Mouse (Mus musculus) megakaryocyte, embryonic 14.5 days (primary cell): ENCODE results near the gene Tpm1.

Experiments used
- FLI1 ChIP-seq: IDR thresholded peaks from 2 replicates; pipeline ENCODE4 v1.6.1; 2012; ENCODE audit warnings: low read length, inconsistent platforms, mixed read lengths
- GATA1 ChIP-seq: IDR thresholded peaks from 3 replicates; pipeline ENCODE4 v1.6.1; 2012; ENCODE audit warnings: mixed read lengths, low read length, inconsistent platforms, borderline replicate concordance

GRCm38 (mm10) chr9:67049836-67050235 lies 630 bp upstream of the Tpm1 start:
- TF ChIP-seq FLI1 (no peak), GATA1 (no peak)
